Mouse (Mus musculus): Measurements from ENCODE around the gene Sptbn4.

DNA sequence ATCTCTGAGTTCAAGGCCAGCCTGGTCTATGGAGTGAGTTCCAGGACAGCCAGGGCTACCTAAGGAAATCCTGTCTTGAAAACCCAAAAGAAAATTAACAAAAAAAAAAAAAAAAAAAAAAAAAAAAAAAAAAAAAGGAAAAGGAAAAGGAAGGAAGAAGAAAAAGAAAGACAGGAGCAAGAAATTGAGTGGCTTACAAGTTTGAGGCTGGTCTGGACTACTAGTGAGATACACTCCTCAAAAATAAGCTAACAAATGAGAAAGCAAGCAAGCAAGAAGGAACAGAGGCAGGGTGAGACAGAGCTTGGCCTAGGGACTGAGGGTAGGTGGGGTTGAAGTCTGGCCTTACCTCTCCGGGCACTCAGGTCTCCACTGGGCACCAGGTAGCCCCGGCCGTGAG, 137.7 kb downstream of the Sptbn4 start:
- TF ChIP-seq POLR2A (IDR thresholded peaks at IDR 0.05; ENCODE audit: borderline replicate concordance, low read depth, low read length) (no peak), CTCF (IDR thresholded peaks at IDR 0.05; ENCODE audit: low read depth, low read length) (no peak)
